Mouse (Mus musculus): Measurements from ENCODE around the gene Apobec2. TPM values are rescaled to one million over a fixed set of nuclear protein-coding genes. Genes with fewer than 3 reads are reported as not detected.

Gene Apobec2
- polyA plus RNA-seq, 1 experiment from 2014 or later: 0.98 TPM

GRCm38 (mm10) chr17:48453489-48453888 is 20.8 kb upstream of the Apobec2 start:
- no peak for DNase-seq (ENCODE audit: low spot score)
- H3K4me1 ChIP-seq (replicated peaks): peaks cover 32% of the 10 kb centered on the region
- WGBS: 75% methylated on average over 7 of the region's 7 CpGs
- no peak overlapping the region for H3K4me3 ChIP-seq
- H3K36me3 ChIP-seq: no peaks in the 10 kb centered on the region
- no peak overlapping the region for H3K27ac ChIP-seq
- H3K27me3 ChIP-seq (ENCODE audit: insufficient read depth, poor library complexity, severe bottlenecking): no peaks in the 10 kb centered on the region
- no peaks in the 10 kb centered on the region for H3K9me3 ChIP-seq

DNA sequence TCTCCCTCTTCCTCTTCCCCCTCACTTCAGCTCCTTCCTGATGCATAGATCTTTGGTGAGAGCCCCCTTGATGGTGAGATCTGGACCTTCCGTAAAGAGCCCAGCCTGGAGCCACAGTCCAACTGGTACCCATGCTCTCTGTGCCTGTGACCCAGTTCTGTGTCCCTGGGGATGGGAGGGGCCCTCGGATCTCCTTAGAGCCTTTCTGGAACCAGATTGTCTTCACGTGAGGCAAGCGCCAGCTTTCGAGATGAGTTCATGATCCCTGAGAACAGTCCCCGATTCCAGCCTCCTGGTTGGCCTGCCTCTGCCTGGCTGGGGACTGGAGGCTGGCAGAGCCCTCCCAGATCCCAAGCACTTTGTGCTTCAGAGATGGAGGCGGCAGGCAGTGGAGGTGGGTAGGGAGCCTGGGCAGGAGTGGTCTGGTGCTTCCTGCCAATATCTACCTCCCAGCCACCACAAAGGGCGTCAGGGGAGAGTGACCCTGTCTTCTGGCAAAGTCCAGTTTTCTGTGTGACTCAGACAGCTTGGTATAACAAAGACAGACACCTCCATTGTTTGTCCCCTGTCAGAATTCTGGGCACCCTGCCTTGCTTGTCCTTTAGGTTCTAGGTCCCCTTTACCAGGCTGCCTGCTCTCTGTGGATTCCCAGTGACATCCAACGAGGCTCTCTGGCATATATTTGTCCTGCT is 19.2 kb upstream of the Apobec2 start:
- Histone ChIP-seq H3K4me1 (replicated peaks) (peaks cover 32% of the 10 kb centered on the region), H3K27ac (peak overlapping the region; percentile 60), H3K27me3 (ENCODE audit: insufficient read depth, poor library complexity, severe bottlenecking) (no peaks in the 10 kb centered on the region), H3K36me3 (no peaks in the 10 kb centered on the region), H3K9me3 (no peaks in the 10 kb centered on the region), H3K4me3 (no peak overlapping the region)
- WGBS: 62% methylated on average over 9 of the region's 9 CpGs
- DNase-seq (ENCODE audit: low spot score): no peak

DNA sequence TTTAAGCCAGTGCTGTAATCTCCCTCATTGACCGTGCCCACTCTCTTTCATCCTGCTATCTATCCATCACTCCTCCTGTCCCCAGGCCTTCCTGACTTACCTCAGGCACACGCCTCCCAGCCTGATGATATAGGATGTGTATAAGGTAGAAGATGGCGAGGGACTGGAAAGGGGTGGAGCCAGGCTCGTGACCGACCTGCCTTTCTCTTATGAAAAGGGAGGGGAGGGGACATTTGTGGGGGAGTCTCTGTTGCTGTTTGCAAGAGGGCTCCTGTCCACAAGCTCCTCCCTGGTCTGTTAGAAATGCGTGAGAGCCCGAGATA is 18.6 kb upstream of the Apobec2 start, which contains the start of gene Tspo2:
Gene Tspo2, minus strand, starts transcription at position 170 of the 323 bp plus-strand sequence.
- Histone ChIP-seq H3K9me3 (no peaks in the 10 kb centered on the region), H3K4me1 (replicated peaks) (peaks cover 32% of the 10 kb centered on the region), H3K27ac (peak within 1 kb of the TSS; percentile 60), H3K4me3 (no peak within 1 kb of the TSS), H3K27me3 (ENCODE audit: insufficient read depth, poor library complexity, severe bottlenecking) (no peaks in the 10 kb centered on the region), H3K36me3 (no peaks in the 10 kb centered on the region)
- no peak for DNase-seq (ENCODE audit: low spot score)
- WGBS: 79% methylated on average over 7 of the region's 7 CpGs

GRCm38 (mm10) chr17:48450666-48451352 is 18.1 kb upstream of the Apobec2 start:
- Histone ChIP-seq H3K27me3 (ENCODE audit: insufficient read depth, poor library complexity, severe bottlenecking) (no peaks in the 10 kb centered on the region), H3K36me3 (no peaks in the 10 kb centered on the region), H3K4me3 (no peak overlapping the region), H3K9me3 (no peaks in the 10 kb centered on the region), H3K27ac (0 out of 2 replicates have a peak overlapping the region, but pooled peaks have one; percentile 60), H3K4me1 (replicated peaks) (peaks cover 28% of the 10 kb centered on the region)
- no peak for DNase-seq (ENCODE audit: low spot score)
- 86% methylated on average over 13 of the region's 13 CpGs for WGBS

- Histone ChIP-seq H3K27ac (no peak overlapping the region), H3K9me3 (no peaks in the 10 kb centered on the region), H3K4me1 (replicated peaks) (peaks cover 26% of the 10 kb centered on the region), H3K36me3 (no peaks in the 10 kb centered on the region), H3K4me3 (no peak overlapping the region), H3K27me3 (ENCODE audit: insufficient read depth, poor library complexity, severe bottlenecking) (no peaks in the 10 kb centered on the region)
- no peak for DNase-seq (ENCODE audit: low spot score)
- WGBS: 85% methylated on average over 8 of the region's 8 CpGs
Observed at GRCm38 (mm10) chr17:48447675-48448074, 14.9 kb upstream of the Apobec2 start.

DNA sequence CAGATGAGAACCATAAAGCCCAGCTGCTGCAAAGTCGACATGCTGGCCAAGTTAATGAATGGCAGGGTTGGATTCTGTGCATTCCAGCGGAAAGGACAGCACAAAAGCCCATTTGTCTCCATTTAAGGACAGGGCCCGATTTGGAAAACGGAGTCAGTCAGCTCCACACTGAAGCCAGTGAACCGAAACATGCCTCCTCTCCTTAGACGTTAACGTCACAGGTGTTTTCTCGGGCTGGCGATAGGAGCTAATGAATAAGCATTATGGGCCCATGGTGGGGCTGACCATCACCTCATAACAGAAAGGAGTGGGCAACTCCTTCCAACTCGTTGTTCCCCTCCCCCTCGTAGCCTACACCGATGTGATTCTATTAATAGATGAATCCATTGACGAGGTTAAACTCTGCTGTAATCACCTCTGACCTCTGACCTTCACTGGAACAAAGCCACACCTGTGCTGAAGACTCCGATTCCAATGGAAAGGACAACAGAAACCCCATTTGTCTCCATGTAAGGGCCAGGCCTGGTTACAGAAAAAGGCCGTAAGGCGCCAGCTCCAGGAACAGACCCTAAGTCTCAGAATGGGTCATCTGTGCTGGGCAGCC is 10.9 kb upstream of the Apobec2 start:
- WGBS: 62% methylated on average over 16 of the region's 16 CpGs
- H3K27me3 ChIP-seq (ENCODE audit: insufficient read depth, poor library complexity, severe bottlenecking): no peaks in the 10 kb centered on the region
- peaks cover 6% of the 10 kb centered on the region; the same call in 1 of the 2 replicates for H3K4me1 ChIP-seq (replicated peaks)
- DNase-seq (ENCODE audit: low spot score): no peak
- H3K9me3 ChIP-seq: no peaks in the 10 kb centered on the region
- H3K27ac ChIP-seq: no peak overlapping the region; the same call in 1 of the 2 replicates
- no peaks in the 10 kb centered on the region for H3K36me3 ChIP-seq
- H3K4me3 ChIP-seq: no peak overlapping the region

- Histone ChIP-seq H3K4me1 (replicated peaks) (peaks cover 9% of the 10 kb centered on the region), H3K36me3 (no peaks in the 10 kb centered on the region), H3K27me3 (ENCODE audit: insufficient read depth, poor library complexity, severe bottlenecking) (no peaks in the 10 kb centered on the region), H3K27ac (no peak overlapping the region), H3K4me3 (no peak overlapping the region), H3K9me3 (no peaks in the 10 kb centered on the region)
- WGBS: 77% methylated on average over 7 of the region's 7 CpGs
- no peak for DNase-seq (ENCODE audit: low spot score)
Observed at GRCm38 (mm10) chr17:48442745-48443457, 10.2 kb upstream of the Apobec2 start.

DNA sequence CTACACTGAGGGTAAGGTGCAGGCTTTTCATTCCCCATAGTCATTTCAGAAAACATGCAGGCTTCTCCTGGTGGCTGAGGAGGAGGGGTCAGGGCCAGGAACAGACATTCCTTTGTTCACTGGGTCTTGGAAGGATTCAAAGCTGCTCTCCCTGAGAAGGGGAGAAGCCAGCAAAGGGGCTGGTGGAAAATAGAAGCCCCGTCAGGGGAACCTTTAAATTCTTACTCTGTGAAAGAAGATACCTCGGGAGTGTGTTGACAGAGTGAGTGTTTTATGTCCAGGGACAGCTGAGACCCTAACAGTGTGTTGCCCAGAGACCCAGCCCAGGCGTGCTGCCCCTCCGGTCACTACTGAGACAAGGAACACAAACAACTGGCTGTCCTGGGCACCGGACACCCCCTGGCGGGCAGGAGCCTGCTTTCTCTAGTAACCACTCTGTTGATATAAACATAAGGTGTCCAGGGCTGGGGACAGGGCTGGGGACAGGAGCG is 4.7 kb upstream of the Apobec2 start:
- Histone ChIP-seq H3K27ac (peak overlapping the region; percentile 79), H3K27me3 (ENCODE audit: insufficient read depth, poor library complexity, severe bottlenecking) (no peaks in the 10 kb centered on the region), H3K36me3 (no peaks in the 10 kb centered on the region), H3K4me1 (replicated peaks) (peaks cover 29% of the 10 kb centered on the region), H3K9me3 (no peaks in the 10 kb centered on the region), H3K4me3 (no peak overlapping the region)
- WGBS: 34% methylated on average over 7 of the region's 7 CpGs
- DNase-seq (ENCODE audit: low spot score): peak; percentile 65

GRCm38 (mm10) chr17:48436487-48436886 is 3.8 kb upstream of the Apobec2 start:
- Histone ChIP-seq H3K4me3 (no peak overlapping the region), H3K27me3 (ENCODE audit: insufficient read depth, poor library complexity, severe bottlenecking) (no peaks in the 10 kb centered on the region), H3K4me1 (replicated peaks) (peaks cover 37% of the 10 kb centered on the region), H3K27ac (peak overlapping the region; percentile 64), H3K36me3 (no peaks in the 10 kb centered on the region), H3K9me3 (no peaks in the 10 kb centered on the region)
- DNase-seq (ENCODE audit: low spot score): no peak
- 87% methylated on average over 1 of the region's 1 CpGs for WGBS

GRCm38 (mm10) chr17:48434479-48434878 is 1.7 kb upstream of the Apobec2 start:
- WGBS: 81% methylated on average over 5 of the region's 5 CpGs
- peaks cover 52% of the 10 kb centered on the region for H3K4me1 ChIP-seq (replicated peaks)

GRCm38 (mm10) chr17:48433689-48434330 is 1.1 kb upstream of the Apobec2 start:
- no peak overlapping the region for H3K27ac ChIP-seq
- 78% methylated on average over 6 of the region's 6 CpGs for WGBS
- H3K4me1 ChIP-seq (replicated peaks): peaks cover 52% of the 10 kb centered on the region

More at GRCm38 (mm10) chr17:48434479-48434878, 1.7 kb upstream of the Apobec2 start:
- DNase-seq (ENCODE audit: low spot score): no peak
- no peak overlapping the region for H3K4me3 ChIP-seq
- H3K27ac ChIP-seq: no peak overlapping the region
- H3K9me3 ChIP-seq: no peaks in the 10 kb centered on the region
- no peaks in the 10 kb centered on the region for H3K27me3 ChIP-seq (ENCODE audit: insufficient read depth, poor library complexity, severe bottlenecking)
- H3K36me3 ChIP-seq: no peaks in the 10 kb centered on the region

GRCm38 (mm10) chr17:48433006-48433655 is 401 bp upstream of the Apobec2 start:
- no peak for DNase-seq (ENCODE audit: low spot score)
- H3K4me3 ChIP-seq: no peak overlapping the region
- H3K9me3 ChIP-seq: no peaks in the 10 kb centered on the region
- H3K27me3 ChIP-seq (ENCODE audit: insufficient read depth, poor library complexity, severe bottlenecking): no peaks in the 10 kb centered on the region
- H3K4me1 ChIP-seq (replicated peaks): peaks cover 58% of the 10 kb centered on the region
- 83% methylated on average over 20 of the region's 20 CpGs for WGBS
- peak overlapping the region; percentile 73 for H3K27ac ChIP-seq
- H3K36me3 ChIP-seq: no peaks in the 10 kb centered on the region

More at GRCm38 (mm10) chr17:48433689-48434330, 1.1 kb upstream of the Apobec2 start:
- no peak for DNase-seq (ENCODE audit: low spot score)
- Histone ChIP-seq H3K9me3 (no peaks in the 10 kb centered on the region), H3K36me3 (no peaks in the 10 kb centered on the region), H3K4me3 (no peak overlapping the region), H3K27me3 (ENCODE audit: insufficient read depth, poor library complexity, severe bottlenecking) (no peaks in the 10 kb centered on the region)
